Mouse (Mus musculus): ENCODE data around the gene Nckap5. TPM values are rescaled to one million over a fixed set of nuclear protein-coding genes. Genes with fewer than 3 reads are reported as not detected.

The Nckap5 gene
- polyA plus RNA-seq, 1 experiment from 2014 or later, result 4.8 TPM

- no peak overlapping the region for H3K4me2 ChIP-seq
- no peaks in the 10 kb centered on the region for H3K27me3 ChIP-seq (replicated peaks)
- H3K9me3 ChIP-seq, result no peaks in the 10 kb centered on the region
- H3K4me1 ChIP-seq, result no peaks in the 10 kb centered on the region
- H3K4me3 ChIP-seq (replicated peaks), result no peak overlapping the region
- no peaks in the 10 kb centered on the region for H3K36me3 ChIP-seq
- H3K9ac ChIP-seq, result no peak overlapping the region
- no peak overlapping the region for H3K27ac ChIP-seq
- ATAC-seq (ENCODE audit: insufficient read depth, low FRiP score, low read depth), result no peak
- 24% methylated on average over 5 of the region's 5 CpGs for WGBS
Measured at GRCm38 (mm10) chr1:126005672-126006071, 824.9 kb downstream of the Nckap5 start.

DNA sequence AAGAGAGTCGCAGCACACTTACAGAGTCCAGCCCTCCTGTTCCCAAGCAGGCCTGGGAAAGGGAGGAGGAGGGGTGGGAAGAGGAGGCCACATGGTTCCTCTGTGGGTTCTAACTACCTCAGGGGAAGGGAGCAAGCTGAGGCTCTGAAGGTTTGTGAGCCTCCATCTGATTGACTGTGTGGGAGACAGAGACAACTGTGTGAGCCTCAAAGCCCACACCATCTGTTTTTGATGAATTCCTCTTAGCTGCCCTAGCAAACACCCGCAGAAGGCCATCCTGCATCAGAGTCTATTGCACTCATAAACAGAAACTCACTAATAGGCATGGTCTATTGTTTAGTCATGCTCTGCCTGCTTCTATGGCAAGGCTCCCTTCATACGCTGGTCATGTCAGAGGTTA lies 834.1 kb downstream of the Nckap5 start:
- Histone ChIP-seq H3K4me1 (no peaks in the 10 kb centered on the region), H3K9ac (no peak overlapping the region), H3K27ac (no peak overlapping the region), H3K4me3 (replicated peaks) (no peak overlapping the region), H3K9me3 (no peaks in the 10 kb centered on the region), H3K36me3 (no peaks in the 10 kb centered on the region), H3K27me3 (replicated peaks) (no peaks in the 10 kb centered on the region), H3K4me2 (no peak overlapping the region)
- 53% methylated on average over 3 of the region's 3 CpGs for WGBS
- ATAC-seq (ENCODE audit: insufficient read depth, low FRiP score, low read depth), result no peak

GRCm38 (mm10) chr1:125987803-125988202 lies 842.8 kb downstream of the Nckap5 start:
- ATAC-seq (ENCODE audit: insufficient read depth, low FRiP score, low read depth), result no peak
- Histone ChIP-seq H3K4me1 (no peaks in the 10 kb centered on the region), H3K36me3 (no peaks in the 10 kb centered on the region), H3K27ac (no peak overlapping the region), H3K4me3 (replicated peaks) (no peak overlapping the region), H3K27me3 (replicated peaks) (no peaks in the 10 kb centered on the region), H3K9ac (no peak overlapping the region), H3K9me3 (no peaks in the 10 kb centered on the region), H3K4me2 (no peak overlapping the region)
- WGBS, result 73% methylated on average over 3 of the region's 3 CpGs

- 47% methylated on average over 2 of the region's 2 CpGs for WGBS
- H3K4me3 ChIP-seq (replicated peaks), result no peak overlapping the region
- no peak overlapping the region for H3K4me2 ChIP-seq
- no peaks in the 10 kb centered on the region for H3K27me3 ChIP-seq (replicated peaks)
- no peaks in the 10 kb centered on the region for H3K9me3 ChIP-seq
- H3K4me1 ChIP-seq, result no peaks in the 10 kb centered on the region
- no peak overlapping the region for H3K27ac ChIP-seq
- H3K36me3 ChIP-seq, result no peaks in the 10 kb centered on the region
- ATAC-seq (ENCODE audit: insufficient read depth, low FRiP score, low read depth), result no peak
- H3K9ac ChIP-seq, result no peak overlapping the region
Measured at GRCm38 (mm10) chr1:125984570-125984969, 846.0 kb downstream of the Nckap5 start.

DNA sequence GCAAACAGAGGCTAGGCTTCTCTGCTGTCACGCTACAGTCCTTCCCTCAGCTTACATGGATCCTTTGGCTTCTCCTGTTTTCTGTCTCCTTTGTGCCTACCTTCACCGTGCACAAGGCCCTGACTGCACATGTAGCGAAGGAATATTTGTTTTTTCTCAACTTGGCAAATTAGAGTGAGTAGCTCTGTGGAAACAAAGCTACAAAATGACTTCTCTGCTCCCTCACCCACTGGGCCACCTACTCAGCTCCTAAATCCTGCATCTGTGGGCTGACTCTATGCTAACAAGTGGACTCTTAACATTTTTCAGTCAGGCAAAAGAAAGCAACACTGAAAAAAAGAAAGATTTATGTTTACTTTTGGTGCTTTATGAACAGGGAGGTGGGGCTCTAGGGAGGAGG lies 856.0 kb downstream of the Nckap5 start:
- ATAC-seq (ENCODE audit: insufficient read depth, low FRiP score, low read depth), result no peak
- 80% methylated on average over 3 of the region's 3 CpGs for whole genome bisulfite sequencing
- Histone ChIP-seq H3K4me1 (no peaks in the 10 kb centered on the region), H3K27ac (no peak overlapping the region), H3K27me3 (replicated peaks) (no peaks in the 10 kb centered on the region), H3K9me3 (no peaks in the 10 kb centered on the region), H3K36me3 (no peaks in the 10 kb centered on the region), H3K4me2 (no peak overlapping the region), H3K9ac (no peak overlapping the region), H3K4me3 (replicated peaks) (no peak overlapping the region)

- Histone ChIP-seq H3K9ac (no peak overlapping the region), H3K4me3 (replicated peaks) (no peak overlapping the region), H3K27ac (no peak overlapping the region), H3K36me3 (no peaks in the 10 kb centered on the region), H3K9me3 (no peaks in the 10 kb centered on the region), H3K27me3 (replicated peaks) (no peaks in the 10 kb centered on the region), H3K4me1 (no peaks in the 10 kb centered on the region), H3K4me2 (no peak overlapping the region)
- no peak for ATAC-seq (ENCODE audit: insufficient read depth, low FRiP score, low read depth)
- 60% methylated on average over 6 of the region's 6 CpGs for WGBS
Measured at GRCm38 (mm10) chr1:125971933-125972332, 858.7 kb downstream of the Nckap5 start.

- H3K9ac ChIP-seq, result no peak overlapping the region
- H3K4me3 ChIP-seq (replicated peaks), result no peak overlapping the region
- no peaks in the 10 kb centered on the region for H3K4me1 ChIP-seq
- no peak overlapping the region for H3K4me2 ChIP-seq
- no peak overlapping the region for H3K27ac ChIP-seq
- 48% methylated on average over 6 of the region's 6 CpGs for WGBS
- ATAC-seq (ENCODE audit: insufficient read depth, low FRiP score, low read depth), result no peak
- H3K36me3 ChIP-seq, result no peaks in the 10 kb centered on the region
- no peaks in the 10 kb centered on the region for H3K9me3 ChIP-seq
- no peaks in the 10 kb centered on the region for H3K27me3 ChIP-seq (replicated peaks)
Measured at GRCm38 (mm10) chr1:125967671-125968070, 862.9 kb downstream of the Nckap5 start.

GRCm38 (mm10) chr1:125951026-125951425 lies 879.6 kb downstream of the Nckap5 start:
- H3K4me1 ChIP-seq, result no peaks in the 10 kb centered on the region
- no peak overlapping the region for H3K4me2 ChIP-seq
- H3K4me3 ChIP-seq (replicated peaks), result no peak overlapping the region
- no peak for ATAC-seq (ENCODE audit: insufficient read depth, low FRiP score, low read depth)
- H3K36me3 ChIP-seq, result no peaks in the 10 kb centered on the region
- no peaks in the 10 kb centered on the region for H3K9me3 ChIP-seq
- no peak overlapping the region for H3K27ac ChIP-seq
- no peak overlapping the region for H3K9ac ChIP-seq
- H3K27me3 ChIP-seq (replicated peaks), result no peaks in the 10 kb centered on the region
- 70% methylated on average over 3 of the region's 3 CpGs for WGBS

DNA sequence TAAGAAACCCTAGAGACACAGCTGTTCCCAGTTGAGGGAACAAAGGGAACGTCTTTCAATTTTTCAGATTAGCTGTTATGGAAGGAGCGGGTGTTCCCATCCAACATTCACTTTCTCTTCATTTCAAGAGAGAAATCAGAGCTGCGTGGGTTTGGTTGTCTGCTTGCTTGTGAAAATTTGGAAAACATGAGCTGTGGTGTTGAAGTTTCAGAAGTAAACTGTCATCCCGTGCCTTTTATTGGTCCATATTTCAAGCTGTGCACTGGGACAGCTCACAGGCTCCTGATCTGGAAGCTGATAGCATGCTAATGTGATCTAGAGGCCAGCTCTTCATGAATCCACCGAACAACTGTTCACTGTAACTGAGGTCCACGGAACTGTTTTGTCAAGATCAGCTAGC lies 881.5 kb downstream of the Nckap5 start:
- Histone ChIP-seq H3K27ac (no peak overlapping the region), H3K4me3 (replicated peaks) (no peak overlapping the region), H3K36me3 (no peaks in the 10 kb centered on the region), H3K27me3 (replicated peaks) (no peaks in the 10 kb centered on the region), H3K4me1 (peaks cover 5% of the 10 kb centered on the region; the same call in 1 of the 2 replicates), H3K4me2 (no peak overlapping the region), H3K9ac (no peak overlapping the region), H3K9me3 (no peaks in the 10 kb centered on the region)
- ATAC-seq (ENCODE audit: insufficient read depth, low FRiP score, low read depth), result no peak
- WGBS, result 69% methylated on average over 6 of the region's 6 CpGs

GRCm38 (mm10) chr1:125945136-125945535 lies 885.5 kb downstream of the Nckap5 start:
- H3K4me2 ChIP-seq, result no peak overlapping the region
- peaks cover 5% of the 10 kb centered on the region; the same call in 1 of the 2 replicates for H3K4me1 ChIP-seq
- H3K27me3 ChIP-seq (replicated peaks), result no peaks in the 10 kb centered on the region
- no peak overlapping the region for H3K9ac ChIP-seq
- H3K9me3 ChIP-seq, result no peaks in the 10 kb centered on the region
- no peak overlapping the region for H3K4me3 ChIP-seq (replicated peaks)
- no peaks in the 10 kb centered on the region for H3K36me3 ChIP-seq
- ATAC-seq (ENCODE audit: insufficient read depth, low FRiP score, low read depth), result no peak
- H3K27ac ChIP-seq, result no peak overlapping the region
- 31% methylated on average over 9 of the region's 9 CpGs for WGBS

GRCm38 (mm10) chr1:125943305-125943704 lies 887.3 kb downstream of the Nckap5 start:
- Histone ChIP-seq H3K27ac (no peak overlapping the region), H3K4me2 (no peak overlapping the region), H3K4me1 (peaks cover 5% of the 10 kb centered on the region; the same call in 1 of the 2 replicates), H3K4me3 (replicated peaks) (no peak overlapping the region), H3K9me3 (no peaks in the 10 kb centered on the region), H3K9ac (no peak overlapping the region), H3K36me3 (no peaks in the 10 kb centered on the region), H3K27me3 (replicated peaks) (no peaks in the 10 kb centered on the region)
- no peak for ATAC-seq (ENCODE audit: insufficient read depth, low FRiP score, low read depth)
- 63% methylated on average over 1 of the region's 1 CpGs for WGBS

DNA sequence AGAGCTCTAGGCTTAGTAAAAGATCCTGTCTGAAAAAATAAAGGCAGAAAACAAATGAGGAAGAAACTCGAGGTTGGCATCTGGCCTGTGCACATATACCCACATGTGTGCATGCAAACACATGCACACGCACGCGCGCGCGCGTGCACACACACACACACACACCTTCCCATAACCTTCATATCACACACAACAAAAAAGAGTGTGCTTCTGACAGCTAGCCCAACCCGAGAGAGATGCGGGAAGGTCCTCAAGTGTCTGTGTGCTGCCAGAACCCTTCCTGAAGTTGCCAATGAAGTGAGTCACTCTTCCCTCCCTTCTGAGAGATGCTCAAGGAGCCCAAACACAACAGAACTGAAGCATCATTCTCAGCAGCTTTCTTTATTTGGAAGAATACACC lies 905.1 kb downstream of the Nckap5 start:
- 93% methylated on average over 10 of the region's 10 CpGs for WGBS
- Histone ChIP-seq H3K36me3 (no peaks in the 10 kb centered on the region), H3K27me3 (replicated peaks) (no peaks in the 10 kb centered on the region), H3K4me1 (no peaks in the 10 kb centered on the region), H3K9me3 (no peaks in the 10 kb centered on the region), H3K9ac (no peak overlapping the region), H3K27ac (no peak overlapping the region), H3K4me3 (replicated peaks) (no peak overlapping the region), H3K4me2 (no peak overlapping the region)
- ATAC-seq (ENCODE audit: insufficient read depth, low FRiP score, low read depth), result no peak

- no peak for ATAC-seq (ENCODE audit: insufficient read depth, low FRiP score, low read depth)
- no peak overlapping the region for H3K9ac ChIP-seq
- H3K4me1 ChIP-seq, result no peaks in the 10 kb centered on the region
- 68% methylated on average over 2 of the region's 2 CpGs for WGBS
- no peak overlapping the region for H3K27ac ChIP-seq
- H3K4me3 ChIP-seq (replicated peaks), result no peak overlapping the region
- no peaks in the 10 kb centered on the region for H3K27me3 ChIP-seq (replicated peaks)
- no peaks in the 10 kb centered on the region for H3K36me3 ChIP-seq
- no peak overlapping the region for H3K4me2 ChIP-seq
- no peaks in the 10 kb centered on the region for H3K9me3 ChIP-seq
Measured at GRCm38 (mm10) chr1:125923062-125923461, 907.5 kb downstream of the Nckap5 start.
